Comparison of ENCODE assay signal across 25 mouse cellular contexts in genomic region chr5:24539571-24540296, GRCm38 (mm10). TPM values are rescaled to one million over a fixed set of nuclear protein-coding genes. Genes with fewer than 3 reads are reported as not detected.
DNase-seq lines count a peak whose midpoint lies in the region; ATAC-seq and TF ChIP-seq lines count a peak whose summit lies in the region.
"Had no signal": no experiment of that assay in that cellular context is flagged by ENCODE, and none has a peak within 500 bp of the region (broad histone marks: within the 10 kb centered on the region; RNA-seq: fewer than 3 reads in every experiment).

No protein-coding gene starts in this region.

- ATAC-seq in heart, embryonic 12.5 days (ENCODE audit: insufficient number of reproducible peaks, low FRiP score), result no peak
- 0 out of 2 replicates have a peak, but pooled peaks have one; percentile 3 for ATAC-seq in lung, embryonic 15.5 days (ENCODE audit: borderline replicate concordance, extremely low read depth, low FRiP score, low TSS enrichment)
- ATAC-seq: activated CD4-positive, CD25-positive, alpha-beta regulatory T cell, adult 4 months; CD4-positive, CD25-positive, alpha-beta regulatory T cell, adult 4 months; midbrain, embryonic 15.5 days had no signal

- no peaks in the 10 kb centered on the region for H3K9me3 ChIP-seq in heart, embryonic 12.5 days (replicated peaks)
- H3K9me3 ChIP-seq in lung, embryonic 15.5 days, result no peaks in the 10 kb centered on the region
- H3K9me3 ChIP-seq: embryonic facial prominence, embryonic 15.5 days; G1E; intestine, embryonic 15.5 days; midbrain, embryonic 15.5 days had no signal

- H3K27me3 ChIP-seq in heart, embryonic 12.5 days (replicated peaks), result peaks cover 35% of the 10 kb centered on the region
- H3K27me3 ChIP-seq in lung, embryonic 15.5 days, result peaks cover 8% of the 10 kb centered on the region
- H3K27me3 ChIP-seq: embryonic facial prominence, embryonic 15.5 days; midbrain, embryonic 15.5 days had no signal

- no peaks in the 10 kb centered on the region for H3K36me3 ChIP-seq in heart, embryonic 12.5 days
- no peaks in the 10 kb centered on the region for H3K36me3 ChIP-seq in lung, embryonic 15.5 days
- H3K36me3 ChIP-seq: embryonic facial prominence, embryonic 15.5 days; G1E; intestine, embryonic 15.5 days; midbrain, embryonic 15.5 days had no signal

- peak overlapping the region; percentile 96 for H3K27ac ChIP-seq in gastrocnemius, adult 2 months
- peak overlapping the region; percentile 67 for H3K27ac ChIP-seq in heart, embryonic 12.5 days (ENCODE audit: poor library complexity, severe bottlenecking)
- H3K27ac ChIP-seq in lung, embryonic 15.5 days, result no peak overlapping the region
- H3K27ac ChIP-seq: embryonic facial prominence, embryonic 15.5 days; hindbrain, embryonic 14.5 days; kidney, postnatal 0 days; midbrain, embryonic 15.5 days had no signal

- TF ChIP-seq CTCF in gastrocnemius, adult 2 months (IDR thresholded peaks at IDR 0.05), result no peak

- intact Hi-C loops in gastrocnemius, adult 2 months (cut with DNase I), result loop anchor here (2.0 kb wide), 2 partner anchors 37 to 61 kb away; partner anchors contain the start of gene Abcf2
- intact Hi-C loops in heart, postnatal 25 days (cut with DNase I), result no loop called here
- intact Hi-C loops in left cerebral cortex, postnatal 10 days (cut with DNase I), result no loop called here

- peak; percentile 67 for DNase-seq in gastrocnemius, adult 2 months
- DNase-seq in gastrocnemius, adult 18-20 months (ENCODE audit: low spot score), result no peak
- DNase-seq in heart, postnatal 25 days (ENCODE audit: low spot score), result no peak
- DNase-seq in lung, postnatal 4 days, result no peak
- no peak for DNase-seq in left cerebral cortex, postnatal 10 days (ENCODE audit: extremely low spot score in 1 of 2, low spot score in 2 of 2)
- DNase-seq in layer of hippocampus, adult 18-20 months (ENCODE audit: low spot score in 2 of 2), result no peak
- DNase-seq: cerebellum, adult 18-20 months; cerebellum, postnatal 25 days; layer of hippocampus, postnatal 36 days; thymus, adult 18-20 months; thymus, postnatal 4 days had no signal

- H3K4me2 ChIP-seq in heart, embryonic 12.5 days, result peak overlapping the region; percentile 73
- no peak overlapping the region for H3K4me2 ChIP-seq in lung, embryonic 15.5 days
- H3K4me2 ChIP-seq: hindbrain, embryonic 14.5 days; midbrain, embryonic 15.5 days had no signal

- 65% methylated on average over 22 of the region's 22 CpGs for WGBS in heart, embryonic 12.5 days
- 79% methylated on average over 22 of the region's 22 CpGs for WGBS in lung, embryonic 15.5 days

- H3K4me3 ChIP-seq in gastrocnemius, adult 2 months, result peak overlapping the region; percentile 78
- peak overlapping the region; percentile 42 for H3K4me3 ChIP-seq in heart, embryonic 12.5 days
- H3K4me3 ChIP-seq in lung, embryonic 15.5 days, result no peak overlapping the region
- H3K4me3 ChIP-seq: embryonic facial prominence, embryonic 15.5 days; midbrain, embryonic 15.5 days; myocyte had no signal

- no peak overlapping the region for H3K9ac ChIP-seq in heart, embryonic 12.5 days
- no peak overlapping the region for H3K9ac ChIP-seq in lung, embryonic 15.5 days
- H3K9ac ChIP-seq: embryonic facial prominence, embryonic 15.5 days; hindbrain, embryonic 14.5 days; intestine, embryonic 15.5 days; midbrain, embryonic 15.5 days had no signal

- H3K4me1 ChIP-seq in heart, embryonic 12.5 days (replicated peaks), result peaks cover 25% of the 10 kb centered on the region
- peaks cover 16% of the 10 kb centered on the region for H3K4me1 ChIP-seq in lung, embryonic 15.5 days
- H3K4me1 ChIP-seq: midbrain, embryonic 15.5 days had no signal

RNA-seq across cellular contexts. Expression of gene Asb10, which starts 1.0 kb away (rescaled TPM):
- 100 to 1,000 TPM; 101 to 107 TPM for total RNA-seq in gastrocnemius, adult 2 months (2021)
- 100 to 1,000 TPM; 101 to 107 TPM for total RNA-seq in gastrocnemius, adult 18-20 months (2021)
- 3.7 and 4.7 TPM in 2 replicates for polyA plus RNA-seq in heart, embryonic 12.5 days (2016; fragmentation: Nextera tagmentation; extraction: Ambion mirVana)
- total RNA-seq in heart, postnatal 25 days (2021), result 10 to 100 TPM; 85.1 to 85.9 TPM
- 0.36 and 0.59 TPM in 2 replicates for polyA plus RNA-seq in lung, embryonic 15.5 days (2015; fragmentation: Nextera tagmentation; extraction: Ambion mirVana)
- total RNA-seq in left cerebral cortex, postnatal 10 days (2021), result under 1 TPM; 0.24 to 0.45 TPM
- under 1 TPM in 1 of 2 experiments, not detected in 1; 0.23 TPM for total RNA-seq in layer of hippocampus, adult 18-20 months (2021)
- total RNA-seq: G1E; megakaryocyte-erythroid progenitor cell, adult 5-6 weeks had no signal
- polyA plus RNA-seq: activated CD4-positive, CD25-positive, alpha-beta regulatory T cell, adult 4 months; CD4-positive, CD25-positive, alpha-beta regulatory T cell, adult 4 months; G1E had no signal

RNA-seq across cellular contexts. Expression of gene Gbx1, which starts 12.7 kb away (rescaled TPM):
- not detected for total RNA-seq in gastrocnemius, adult 2 months (2021)
- not detected for total RNA-seq in gastrocnemius, adult 18-20 months (2021)
- polyA plus RNA-seq in heart, embryonic 12.5 days (2016; fragmentation: Nextera tagmentation; extraction: Ambion mirVana), result not detected in 2 replicates
- total RNA-seq in heart, postnatal 25 days (2021), result not detected
- polyA plus RNA-seq in lung, embryonic 15.5 days (2015; fragmentation: Nextera tagmentation; extraction: Ambion mirVana), result not detected in 2 replicates
- under 1 TPM; 0.18 to 0.26 TPM for total RNA-seq in left cerebral cortex, postnatal 10 days (2021)
- not detected for total RNA-seq in layer of hippocampus, adult 18-20 months (2021)
- total RNA-seq: adrenal gland, postnatal 14 days; G1E; layer of hippocampus, postnatal 36 days; megakaryocyte-erythroid progenitor cell, adult 5-6 weeks had no signal
- polyA plus RNA-seq: CD4-positive, CD25-positive, alpha-beta regulatory T cell, adult 4 months; embryonic facial prominence, embryonic 15.5 days had no signal

RNA-seq across cellular contexts. Expression of gene 4931409K22Rik, which starts 16.9 kb away (rescaled TPM):
- total RNA-seq in gastrocnemius, adult 2 months (2021), result not detected
- not detected for total RNA-seq in gastrocnemius, adult 18-20 months (2021)
- not detected in 2 replicates for polyA plus RNA-seq in heart, embryonic 12.5 days (2016; fragmentation: Nextera tagmentation; extraction: Ambion mirVana)
- not detected for total RNA-seq in heart, postnatal 25 days (2021)
- not detected in 2 replicates for polyA plus RNA-seq in lung, embryonic 15.5 days (2015; fragmentation: Nextera tagmentation; extraction: Ambion mirVana)
- not detected for total RNA-seq in left cerebral cortex, postnatal 10 days (2021)
- not detected for total RNA-seq in layer of hippocampus, adult 18-20 months (2021)
- total RNA-seq: adrenal gland, postnatal 14 days; G1E; gastrocnemius, postnatal 4 days; layer of hippocampus, postnatal 36 days; megakaryocyte-erythroid progenitor cell, adult 5-6 weeks had no signal
- polyA plus RNA-seq: CD4-positive, CD25-positive, alpha-beta regulatory T cell, adult 4 months; G1E; midbrain, embryonic 15.5 days; myocyte had no signal

RNA-seq across cellular contexts. Expression of gene Abcf2, which starts 37.5 kb away (rescaled TPM):
- 100 to 1,000 TPM; 105 to 117 TPM for total RNA-seq in gastrocnemius, adult 2 months (2021)
- total RNA-seq in gastrocnemius, adult 18-20 months (2021), result 100 to 1,000 TPM; 108 to 112 TPM
- 79.0 and 80.6 TPM in 2 replicates for polyA plus RNA-seq in heart, embryonic 12.5 days (2016; fragmentation: Nextera tagmentation; extraction: Ambion mirVana)
- 10 to 100 TPM; 48.0 to 53.2 TPM for total RNA-seq in heart, postnatal 25 days (2021)
- polyA plus RNA-seq in lung, embryonic 15.5 days (2015; fragmentation: Nextera tagmentation; extraction: Ambion mirVana), result 108 and 110 TPM in 2 replicates
- total RNA-seq in left cerebral cortex, postnatal 10 days (2021), result 10 to 100 TPM; 56.0 to 58.9 TPM
- total RNA-seq in layer of hippocampus, adult 18-20 months (2021), result 10 to 100 TPM; 82.5 to 83.6 TPM

RNA-seq across cellular contexts. Expression of gene Chpf2, which starts 46.8 kb away (rescaled TPM):
- 10 to 100 TPM in 1 of 2 experiments, 1 to 10 TPM in 1; 6.4 to 10.1 TPM for total RNA-seq in gastrocnemius, adult 2 months (2021)
- 10 to 100 TPM in 1 of 2 experiments, 1 to 10 TPM in 1; 8.9 to 10.3 TPM for total RNA-seq in gastrocnemius, adult 18-20 months (2021)
- 20.1 and 22.8 TPM in 2 replicates for polyA plus RNA-seq in heart, embryonic 12.5 days (2016; fragmentation: Nextera tagmentation; extraction: Ambion mirVana)
- 1 to 10 TPM; 7.8 to 9.7 TPM for total RNA-seq in heart, postnatal 25 days (2021)
- polyA plus RNA-seq in lung, embryonic 15.5 days (2015; fragmentation: Nextera tagmentation; extraction: Ambion mirVana), result 21.7 and 21.8 TPM in 2 replicates
- 10 to 100 TPM; 55.9 to 59.7 TPM for total RNA-seq in left cerebral cortex, postnatal 10 days (2021)
- total RNA-seq in layer of hippocampus, adult 18-20 months (2021), result 10 to 100 TPM; 60.8 to 64.9 TPM

Comparison
In these comparisons a context has a peak if more than half of its experiments do, and no peak if none do; other contexts are left out.
1. RNA of gene Asb10, which starts 1.0 kb away (total RNA-seq): 101 to 107 TPM in gastrocnemius, adult 2 months, 101 to 107 TPM in gastrocnemius, adult 18-20 months and 85.1 to 85.9 TPM in heart, postnatal 25 days; 0.24 to 0.45 TPM in left cerebral cortex, postnatal 10 days and 0.23 TPM in layer of hippocampus, adult 18-20 months; every median in the first group is over 10 times any median in the second.